Mouse (Mus musculus): ENCODE results near the gene Selenbp1. TPM values are rescaled to one million over a fixed set of nuclear protein-coding genes. Genes with fewer than 3 reads are reported as not detected.

The Selenbp1 gene
- polyA plus RNA-seq, 1 experiment from 2014 or later: 51.9 TPM

Other genes starting within 250 kb of the Selenbp1 start
- 0.77 and 1.4 TPM in 2 replicates for gene Selenbp2, start 239.5 kb upstream of the Selenbp1 start, polyA plus RNA-seq (2015; fragmentation: Nextera tagmentation; extraction: Ambion mirVana)
- gene Cgn, start 146.6 kb upstream of the Selenbp1 start, polyA plus RNA-seq (2015; fragmentation: Nextera tagmentation; extraction: Ambion mirVana): 16.7 and 16.9 TPM in 2 replicates
- 12.9 and 13.1 TPM in 2 replicates for gene Pogz, start 95.5 kb upstream of the Selenbp1 start, polyA plus RNA-seq (2015; fragmentation: Nextera tagmentation; extraction: Ambion mirVana)
- gene Psmb4, start 46.1 kb upstream of the Selenbp1 start, polyA plus RNA-seq (2015; fragmentation: Nextera tagmentation; extraction: Ambion mirVana): 312 and 330 TPM in 2 replicates
- 8.0 and 8.2 TPM in 2 replicates for gene Rfx5, start 21.0 kb downstream of the Selenbp1 start, polyA plus RNA-seq (2015; fragmentation: Nextera tagmentation; extraction: Ambion mirVana)
- 26.8 and 29.1 TPM in 2 replicates for gene Pi4kb, start 41.7 kb downstream of the Selenbp1 start, polyA plus RNA-seq (2015; fragmentation: Nextera tagmentation; extraction: Ambion mirVana)
- 16.8 and 20.2 TPM in 2 replicates for gene Zfp687, start 82.4 kb downstream of the Selenbp1 start, polyA plus RNA-seq (2015; fragmentation: Nextera tagmentation; extraction: Ambion mirVana)
- 253 and 271 TPM in 2 replicates for gene Psmd4, start 109.6 kb downstream of the Selenbp1 start, polyA plus RNA-seq (2015; fragmentation: Nextera tagmentation; extraction: Ambion mirVana)
- 19.4 and 22.0 TPM in 2 replicates for gene Pip5k1a, start 173.9 kb downstream of the Selenbp1 start, polyA plus RNA-seq (2015; fragmentation: Nextera tagmentation; extraction: Ambion mirVana)
- 139 and 141 TPM in 2 replicates for gene Vps72, start 178.0 kb downstream of the Selenbp1 start, polyA plus RNA-seq (2015; fragmentation: Nextera tagmentation; extraction: Ambion mirVana)
- 4.2 and 12.9 TPM in 2 replicates for gene Tmod4, start 191.4 kb downstream of the Selenbp1 start, polyA plus RNA-seq (2015; fragmentation: Nextera tagmentation; extraction: Ambion mirVana)
- gene Scnm1, start 201.0 kb downstream of the Selenbp1 start, polyA plus RNA-seq (2015; fragmentation: Nextera tagmentation; extraction: Ambion mirVana): 61.2 and 67.2 TPM in 2 replicates
- 17.9 and 18.5 TPM in 2 replicates for gene Lysmd1, start 201.0 kb downstream of the Selenbp1 start, polyA plus RNA-seq (2015; fragmentation: Nextera tagmentation; extraction: Ambion mirVana)
- gene Tnfaip8l2, start 209.3 kb downstream of the Selenbp1 start, polyA plus RNA-seq (2015; fragmentation: Nextera tagmentation; extraction: Ambion mirVana): 6.1 and 7.1 TPM in 2 replicates
- gene Sema6c, start 227.4 kb downstream of the Selenbp1 start, polyA plus RNA-seq (2015; fragmentation: Nextera tagmentation; extraction: Ambion mirVana): 9.3 and 11.2 TPM in 2 replicates